Mouse (Mus musculus) testis, adult 2 months (tissue): ENCODE measurements around the gene 0610030E20Rik.

Source experiments
- CTCF ChIP-seq: fragments of 200-500 bp; IDR thresholded peaks from 2 replicates; pipeline ENCODE4 v1.5.1; 2012; ENCODE audit warnings: low read depth, mild to moderate bottlenecking, inconsistent platforms, low read length, moderate library complexity; ENCODE audit not compliant: control insufficient read depth, insufficient read depth, insufficient replicate concordance
- POLR2A ChIP-seq: fragments of 200-500 bp; IDR thresholded peaks from 2 replicates; pipeline ENCODE4 v1.6.1; 2012; ENCODE audit warnings: low read depth, mild to moderate bottlenecking, inconsistent platforms, low read length, moderate library complexity; ENCODE audit not compliant: control insufficient read depth

GRCm38 (mm10) chr6:72366304-72366703 is 19.2 kb downstream of the 0610030E20Rik start:
- no peak for TF ChIP-seq CTCF
- TF ChIP-seq POLR2A: no peak
